ENCODE assay signal across 16 mouse cellular contexts in genomic region chr6:22350239-22350571, GRCm38 (mm10). TPM values are rescaled to one million over a fixed set of nuclear protein-coding genes. Genes with fewer than 3 reads are reported as not detected.
DNase-seq lines count a peak whose midpoint lies in the region; ATAC-seq and TF ChIP-seq lines count a peak whose summit lies in the region.
"Had no signal": no experiment of that assay in that cellular context is flagged by ENCODE, and none has a peak within 500 bp of the region (broad histone marks: within the 10 kb centered on the region; RNA-seq: fewer than 3 reads in every experiment).

No protein-coding gene starts in this region.

- no peak for TF ChIP-seq EP300 in ES-Bruce4 (IDR thresholded peaks at IDR 0.05; ENCODE audit: insufficient read depth, low read depth, low read length)

- peaks cover 24% of the 10 kb centered on the region; the same call in 1 of the 2 replicates for H3K79me2 ChIP-seq in liver, adult 2 months (ENCODE audit: control insufficient read depth, insufficient read depth, low read length)

- H3K4me3 ChIP-seq in liver, adult 2 months (ENCODE audit: insufficient read depth, low read depth, low read length): no peak overlapping the region
- no peak overlapping the region for H3K4me3 ChIP-seq in ES-Bruce4 (ENCODE audit: low read depth, low read length)
- H3K4me3 ChIP-seq in liver, embryonic 16.5 days (ENCODE audit: low read depth, low read length): no peak overlapping the region
- no peak overlapping the region for H3K4me3 ChIP-seq in forebrain, embryonic 12.5 days (replicated peaks)
- H3K4me3 ChIP-seq: embryonic facial prominence, embryonic 13.5 days; hindbrain, embryonic 10.5 days had no signal

- 35% methylated on average over 4 of the region's 4 CpGs for WGBS in liver, adult 2 months
- 24% methylated on average over 4 of the region's 4 CpGs for WGBS in liver, embryonic 16.5 days (ENCODE audit: insufficient replicate concordance)
- WGBS in forebrain, embryonic 12.5 days: 84% methylated on average over 4 of the region's 4 CpGs

- peak; percentile 50 for ATAC-seq in CD4-positive, CD25-positive, alpha-beta regulatory T cell, adult 4 months
- 0 out of 2 replicates have a peak, but pooled peaks have one; percentile 14 for ATAC-seq in liver, embryonic 16.5 days (ENCODE audit: low read depth)
- ATAC-seq in forebrain, embryonic 12.5 days (ENCODE audit: low FRiP score): no peak

- H3K27ac ChIP-seq in liver, adult 2 months (replicated peaks; ENCODE audit: insufficient read depth, low read depth, low read length): peak overlapping the region; percentile 19; the same call in 1 of the 2 replicates
- 0 out of 2 replicates have a peak overlapping the region, but pooled peaks have one; percentile 35 for H3K27ac ChIP-seq in ES-Bruce4 (ENCODE audit: insufficient read depth, low read length)
- H3K27ac ChIP-seq in liver, embryonic 16.5 days (ENCODE audit: low read length): no peak overlapping the region
- no peak overlapping the region for H3K27ac ChIP-seq in forebrain, embryonic 12.5 days
- H3K27ac ChIP-seq: embryonic facial prominence, embryonic 13.5 days; hindbrain, embryonic 10.5 days had no signal

- no peak for TF ChIP-seq POLR2A in liver, adult 2 months (IDR thresholded peaks at IDR 0.05; ENCODE audit: extremely low read depth, insufficient read depth, low read length)
- TF ChIP-seq POLR2A in ES-Bruce4 (IDR thresholded peaks at IDR 0.05; ENCODE audit: insufficient read depth, low read length): no peak

- DNase-seq in liver, adult 2 months (ENCODE audit: extremely low read depth, low read depth, low spot score): peak; percentile 35
- no peak for DNase-seq in liver
- DNase-seq in adrenal gland, adult 8-10 months: no peak
- DNase-seq: adrenal gland, postnatal 14 days; cerebellum, adult 2 months; gastrocnemius, postnatal 25 days; layer of hippocampus, adult 9-11 months; lung, adult 2 months; lung, postnatal 4 days; midbrain, embryonic 14.5 days had no signal

- TF ChIP-seq CTCF in liver, adult 2 months (IDR thresholded peaks at IDR 0.05; ENCODE audit: low read depth, low read length): no peak
- no peak for TF ChIP-seq CTCF in ES-Bruce4 (IDR thresholded peaks at IDR 0.05; ENCODE audit: low read depth, low read length)

- no peaks in the 10 kb centered on the region for H3K27me3 ChIP-seq in liver, adult 2 months (ENCODE audit: control insufficient read depth, insufficient read depth, low read length)
- H3K27me3 ChIP-seq in ES-Bruce4 (ENCODE audit: control insufficient read depth, insufficient read depth, low read length, poor library complexity, severe bottlenecking): no peaks in the 10 kb centered on the region
- H3K27me3 ChIP-seq in liver, embryonic 16.5 days (ENCODE audit: control insufficient read depth, insufficient read depth, low read depth, low read length): no peaks in the 10 kb centered on the region
- H3K27me3 ChIP-seq in forebrain, embryonic 12.5 days: no peaks in the 10 kb centered on the region
- H3K27me3 ChIP-seq: embryonic facial prominence, embryonic 13.5 days had no signal

- H3K36me3 ChIP-seq in liver, adult 2 months (ENCODE audit: control insufficient read depth, insufficient read depth, low read length): no peaks in the 10 kb centered on the region
- H3K36me3 ChIP-seq in ES-Bruce4 (ENCODE audit: control insufficient read depth, insufficient read depth, low read length, poor library complexity, severe bottlenecking): no peaks in the 10 kb centered on the region
- H3K36me3 ChIP-seq in liver, embryonic 16.5 days (ENCODE audit: control insufficient read depth, insufficient read depth): no peaks in the 10 kb centered on the region
- H3K36me3 ChIP-seq in forebrain, embryonic 12.5 days (replicated peaks): no peaks in the 10 kb centered on the region
- H3K36me3 ChIP-seq: embryonic facial prominence, embryonic 13.5 days; hindbrain, embryonic 10.5 days had no signal

- H3K4me1 ChIP-seq in liver, adult 2 months (ENCODE audit: control insufficient read depth, insufficient read depth, low read length): peaks cover 16% of the 10 kb centered on the region
- peaks cover 5% of the 10 kb centered on the region for H3K4me1 ChIP-seq in ES-Bruce4 (ENCODE audit: control insufficient read depth, insufficient read depth, low read length)
- H3K4me1 ChIP-seq in liver, embryonic 16.5 days (ENCODE audit: control insufficient read depth, low read depth, low read length): peaks cover 37% of the 10 kb centered on the region
- H3K4me1 ChIP-seq in forebrain, embryonic 12.5 days: peaks cover 21% of the 10 kb centered on the region

- H3K4me2 ChIP-seq in liver, embryonic 16.5 days (ENCODE audit: low read depth, low read length): no peak overlapping the region
- no peak overlapping the region for H3K4me2 ChIP-seq in forebrain, embryonic 12.5 days
- H3K4me2 ChIP-seq: embryonic facial prominence, embryonic 13.5 days had no signal

- no peak overlapping the region for H3K9ac ChIP-seq in liver, adult 2 months (ENCODE audit: low read depth, low read length)
- no peak overlapping the region for H3K9ac ChIP-seq in ES-Bruce4 (ENCODE audit: low read depth, poor library complexity, severe bottlenecking)
- no peak overlapping the region for H3K9ac ChIP-seq in liver, embryonic 16.5 days (ENCODE audit: low read depth, low read length)
- H3K9ac ChIP-seq in forebrain, embryonic 12.5 days: no peak overlapping the region
- H3K9ac ChIP-seq: embryonic facial prominence, embryonic 13.5 days had no signal

- no peaks in the 10 kb centered on the region for H3K9me3 ChIP-seq in ES-Bruce4 (replicated peaks; ENCODE audit: control insufficient read depth, insufficient read depth, low read length, poor library complexity, severe bottlenecking)
- no peaks in the 10 kb centered on the region for H3K9me3 ChIP-seq in liver, embryonic 16.5 days (replicated peaks; ENCODE audit: control insufficient read depth, low read length)
- no peaks in the 10 kb centered on the region for H3K9me3 ChIP-seq in forebrain, embryonic 12.5 days
- H3K9me3 ChIP-seq: embryonic facial prominence, embryonic 13.5 days; hindbrain, embryonic 10.5 days had no signal

RNA-seq across cellular contexts. Expression of gene Fam3c, which starts 5.8 kb away (rescaled TPM):
- 24.6 and 34.5 TPM in 2 replicates for total RNA-seq in liver, adult 2 months (2014; rRNA removed)
- polyA plus RNA-seq in liver, adult 2 months (2012; rRNA removed): 2.8 and 3.1 TPM in 2 replicates
- polyA plus RNA-seq in CD4-positive, CD25-positive, alpha-beta regulatory T cell, adult 4 months (2017; shearing (Covaris generic)): 100 to 1,000 TPM in 1 of 2 experiments, 10 to 100 TPM in 1; 99.1 to 129 TPM
- polyA plus RNA-seq in ES-Bruce4 (2011; ENCODE audit: insufficient read depth, insufficient read length, low read depth, missing spikeins): 76.5 and 84.3 TPM in 2 replicates
- polyA plus RNA-seq in liver, embryonic 16.5 days (2015; fragmentation: Nextera tagmentation; extraction: Ambion mirVana): 18.5 and 19.9 TPM in 2 replicates
- 27.6 and 29.1 TPM in 2 replicates for polyA plus RNA-seq in forebrain, embryonic 12.5 days (2016; fragmentation: Nextera tagmentation; extraction: Ambion mirVana)
- total RNA-seq in adrenal gland, adult 8-10 months (2022): 10 to 100 TPM; 54.7 to 65.8 (median 58.2) TPM

Comparison
In these comparisons a context has a peak if more than half of its experiments do, and no peak if none do; other contexts are left out.
1. H3K27ac ChIP-seq: peak in liver, adult 2 months (single experiment) and ES-Bruce4 (single experiment); none in liver, embryonic 16.5 days (single experiment) and forebrain, embryonic 12.5 days (single experiment).